Mouse (Mus musculus) hematopoietic stem cell, adult 5-6 weeks (primary cell): ENCODE data around the gene Tmem240. TPM values are rescaled to one million over a fixed set of nuclear protein-coding genes. Genes with fewer than 3 reads are reported as not detected.
"Not testable (repeated sequence)": the region's sequence is repeated elsewhere in the genome, so short reads cannot be mapped to it uniquely, and the experiment has no call there.

Experiments used
- ATAC-seq, 2 experiments: fragments of 125-278 bp in 1 of 2; replicated peaks in 1 of 2; 2 replicates each; pipeline ENCODE4 v1.8.0; 2016 to 2017; ENCODE audit warnings: inconsistent platforms in 2 of 2, mild to moderate bottlenecking in 2 of 2, moderate number of reproducible peaks in 2 of 2, low read depth in 1 of 2, moderate TSS enrichment in 1 of 2; ENCODE audit not compliant: low FRiP score in 2 of 2, poor library complexity in 2 of 2, severe bottlenecking in 2 of 2, insufficient read depth in 1 of 2, low TSS enrichment in 1 of 2
- total RNA-seq: library from RNA; stranded (forward); fragments of 172-1452, 232-1000 nt; gene quantifications from 2 replicates; pipeline ENCODE4 v1.2.3, GENCODE M21; 2017

Gene Tmem240
- total RNA-seq, 1 experiment from 2014 or later: 1.5 TPM

DNA sequence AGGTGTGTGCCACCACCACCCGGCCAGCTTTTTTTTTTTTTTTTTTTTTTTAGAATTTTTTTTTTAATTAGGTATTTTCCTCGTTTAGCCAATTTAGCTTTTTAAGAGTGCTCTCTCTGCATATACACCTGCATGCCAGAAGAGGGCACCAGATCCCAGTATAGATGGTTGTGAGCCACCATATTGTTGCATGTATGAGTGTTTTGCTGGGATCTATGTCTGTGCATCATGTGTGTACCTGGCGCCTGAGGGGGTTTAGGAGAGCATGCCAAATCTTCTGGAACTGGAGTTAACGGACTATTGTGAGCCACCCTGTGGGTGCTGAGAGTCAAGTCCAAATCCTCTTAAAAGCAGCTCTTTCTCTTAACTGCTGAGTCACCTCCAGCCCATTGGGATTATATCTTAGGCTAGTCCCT lies 12.9 kb upstream of the Tmem240 start:
- ATAC-seq: peak; percentile 17 to 53; a peak in 1 of 4 replicates

DNA sequence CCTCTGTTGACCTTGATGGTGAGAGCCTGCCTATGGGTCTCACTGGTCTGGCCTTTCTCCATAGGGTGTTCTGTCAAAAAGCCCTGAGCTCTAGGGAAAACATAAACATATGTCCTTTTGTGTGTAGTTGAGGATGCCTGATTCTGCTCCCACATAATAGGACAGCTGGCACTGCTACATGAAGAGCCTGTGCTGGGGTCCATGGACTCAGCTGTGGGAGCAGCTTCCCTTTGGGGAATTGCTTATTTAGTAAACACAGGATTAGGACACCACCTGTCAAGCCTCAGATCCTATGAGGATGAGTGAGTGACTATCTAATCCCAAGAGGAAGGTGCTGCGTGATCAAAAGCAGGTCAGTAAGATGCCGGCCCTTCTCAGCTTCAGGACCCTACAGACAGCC lies 6.6 kb upstream of the Tmem240 start:
- ATAC-seq: no peak

GRCm38 (mm10) chr4:155733267-155733666 lies 1.3 kb upstream of the Tmem240 start:
- no peak for ATAC-seq

DNA sequence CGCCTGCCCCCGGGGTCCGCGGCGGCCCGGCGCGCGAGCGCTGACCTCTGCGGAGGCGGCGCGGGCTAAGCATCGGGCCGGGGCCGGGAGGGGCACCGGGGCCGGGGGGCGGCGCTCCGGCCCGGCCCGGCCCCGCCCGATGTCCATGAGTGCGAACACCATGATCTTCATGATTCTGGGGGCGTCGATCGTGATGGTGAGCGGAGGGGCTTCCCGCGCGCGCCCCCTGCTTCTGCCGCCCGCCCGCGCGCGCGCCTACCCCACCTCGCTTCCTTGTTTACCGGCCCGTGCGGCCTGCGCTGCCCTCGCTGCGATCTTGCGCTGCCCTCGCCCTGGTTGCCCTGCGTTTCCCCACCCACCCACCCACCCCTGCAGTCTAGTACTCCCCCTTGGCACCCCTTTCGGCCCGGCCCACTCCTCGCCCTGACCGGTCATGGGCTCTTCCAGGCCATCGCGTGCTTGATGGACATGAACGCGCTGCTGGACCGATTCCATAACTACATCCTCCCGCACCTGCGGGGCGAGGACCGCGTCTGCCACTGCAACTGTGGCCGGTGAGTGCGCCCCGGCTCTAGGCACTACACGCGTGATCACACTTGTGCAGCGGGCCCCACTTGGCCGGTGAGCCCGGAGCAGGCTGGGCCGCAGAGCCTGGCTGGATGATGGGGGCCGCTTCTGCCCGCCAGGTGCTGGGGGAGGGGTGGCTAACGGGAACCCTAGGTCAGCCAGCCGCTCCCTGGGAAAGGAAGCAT lies 527 bp downstream of the Tmem240 start:
- no peak; a peak in 1 of 4 replicates for ATAC-seq

- no peak for ATAC-seq
These were observed 1.2 kb downstream of the Tmem240 start for GRCm38 (mm10) chr4:155735788-155736187.

- ATAC-seq: no peak
These were observed 1.8 kb downstream of the Tmem240 start for GRCm38 (mm10) chr4:155736421-155736820.

GRCm38 (mm10) chr4:155738262-155738661 lies 3.7 kb downstream of the Tmem240 start:
- no peak for ATAC-seq

DNA sequence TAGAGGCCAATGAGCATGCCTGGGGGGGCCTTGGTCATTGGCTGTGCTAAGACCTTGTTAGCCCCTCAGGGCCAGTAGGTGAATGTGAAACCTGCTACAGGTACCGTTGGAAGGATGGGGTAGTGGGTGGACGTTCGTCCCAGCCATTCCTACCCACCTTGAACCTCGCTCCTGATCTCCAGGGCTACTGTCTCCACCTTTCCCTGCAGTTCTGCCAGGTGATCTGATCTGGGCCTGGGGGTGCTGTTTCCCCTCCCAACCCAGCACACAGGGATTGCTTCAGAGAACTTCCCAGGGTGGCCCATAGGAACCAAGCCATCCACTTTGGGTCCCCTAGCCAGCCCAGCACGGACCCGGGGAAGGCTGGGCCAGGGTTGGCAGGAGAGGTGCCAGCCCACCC lies 4.6 kb downstream of the Tmem240 start:
- ATAC-seq: no peak

- no peak for ATAC-seq
These were observed 5.4 kb downstream of the Tmem240 start for GRCm38 (mm10) chr4:155739741-155740636.

GRCm38 (mm10) chr4:155740681-155741080 lies 6.1 kb downstream of the Tmem240 start:
- ATAC-seq: not testable (repeated sequence)

DNA sequence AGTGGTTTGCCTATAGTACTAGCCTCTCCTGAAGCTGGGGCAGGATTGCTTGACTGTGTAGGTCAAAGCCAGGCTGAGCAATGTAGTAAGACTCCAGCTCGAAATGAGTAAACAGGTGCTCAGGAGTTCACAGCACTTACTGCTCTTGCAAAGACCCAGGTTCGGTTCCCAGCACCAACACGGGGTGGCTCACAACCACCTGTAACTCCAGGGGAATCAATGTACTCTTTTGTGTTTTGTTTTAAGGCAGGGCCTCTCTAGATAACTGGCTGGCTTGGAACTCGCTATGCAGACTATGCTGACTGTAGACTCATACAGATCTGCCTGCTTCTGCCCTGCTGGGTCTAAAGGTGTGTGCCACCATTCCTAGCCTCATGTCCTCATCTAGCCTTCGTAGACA lies 8.1 kb downstream of the Tmem240 start:
- ATAC-seq: no peak

DNA sequence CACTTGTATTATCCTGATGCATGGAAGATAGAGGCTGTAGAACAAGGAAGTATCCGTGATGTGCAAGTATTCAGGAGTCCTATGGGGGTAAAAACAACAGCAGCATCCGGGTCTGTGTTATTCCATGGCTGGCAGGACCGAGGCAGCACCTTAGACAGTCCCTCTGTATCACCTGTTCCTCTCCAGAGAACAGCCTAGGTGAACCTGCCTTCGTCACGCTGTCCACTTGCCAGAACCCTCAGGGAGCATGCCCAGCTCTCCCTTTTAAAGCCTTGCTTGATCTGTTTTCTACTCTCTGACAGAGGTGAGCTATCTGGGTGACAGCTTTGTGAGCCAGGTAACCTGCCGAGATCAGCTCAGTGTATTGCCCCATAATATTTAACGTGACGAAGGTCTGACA lies 9.9 kb downstream of the Tmem240 start:
- ATAC-seq: no peak

DNA sequence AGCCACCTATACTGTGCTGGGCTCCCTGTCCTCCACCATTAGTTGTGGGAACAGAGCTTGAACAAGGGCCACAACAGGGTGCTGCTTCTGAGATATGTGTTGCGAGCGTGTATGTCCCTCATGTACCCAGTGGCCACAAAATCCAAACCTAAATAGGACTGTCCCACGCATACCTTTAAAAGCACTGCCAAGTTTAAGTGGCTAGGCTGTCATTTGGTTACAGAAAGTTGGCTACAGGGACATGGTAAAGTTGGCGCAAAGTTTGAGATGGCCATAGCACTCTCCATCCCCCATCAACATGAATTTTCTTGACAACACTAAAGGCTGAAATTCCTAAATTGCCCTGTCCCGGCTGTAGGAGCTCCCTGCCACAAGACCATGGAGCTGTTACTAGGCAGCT lies 10.5 kb downstream of the Tmem240 start:
- ATAC-seq: no peak

DNA sequence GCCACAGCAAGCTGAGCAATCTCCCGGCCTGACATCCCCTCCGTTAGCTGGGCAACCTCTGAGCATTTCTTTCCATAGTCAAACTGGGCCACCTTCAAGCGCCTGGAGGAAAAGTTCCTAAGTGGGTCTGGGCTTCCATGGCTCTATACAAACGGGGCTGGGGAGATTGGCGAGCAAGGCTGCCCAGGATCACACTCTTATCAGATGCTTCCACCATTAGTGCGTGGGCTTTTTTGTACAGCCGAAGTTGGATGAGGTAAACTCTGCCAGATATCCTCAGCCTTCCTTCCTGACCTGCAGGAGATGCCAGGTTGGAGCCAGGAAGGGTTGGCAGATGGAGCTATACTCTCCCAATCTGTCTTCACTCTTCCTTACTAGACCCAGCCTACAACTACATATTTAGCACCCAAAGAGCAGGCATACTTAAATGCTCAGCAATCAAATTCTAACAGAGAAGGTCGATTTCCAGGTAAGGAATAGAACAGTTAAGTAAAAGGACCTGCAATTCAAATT lies 11.5 kb downstream of the Tmem240 start:
- ATAC-seq: no peak

GRCm38 (mm10) chr4:155746575-155747490 lies 12.2 kb downstream of the Tmem240 start:
- ATAC-seq: no peak

DNA sequence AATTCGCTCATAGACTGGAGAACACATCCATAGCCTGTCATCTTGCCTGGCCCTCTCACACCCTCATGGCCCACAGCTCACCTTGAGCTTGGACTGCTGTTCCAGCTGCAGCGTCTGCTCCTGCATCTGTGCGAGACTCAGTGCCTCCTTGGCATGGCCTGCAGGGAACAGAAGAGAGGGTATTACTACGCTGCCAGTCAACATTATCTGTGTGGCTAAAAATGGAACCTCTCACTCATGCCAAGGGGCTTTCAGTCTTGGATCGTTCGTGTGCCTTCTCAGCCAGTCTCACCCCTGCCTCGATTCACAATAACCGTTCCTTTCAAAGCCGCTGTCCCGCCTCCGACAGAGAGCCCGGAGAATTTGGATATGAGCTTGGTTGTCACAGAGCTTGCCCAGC lies 22.4 kb downstream of the Tmem240 start:
- no peak for ATAC-seq

DNA sequence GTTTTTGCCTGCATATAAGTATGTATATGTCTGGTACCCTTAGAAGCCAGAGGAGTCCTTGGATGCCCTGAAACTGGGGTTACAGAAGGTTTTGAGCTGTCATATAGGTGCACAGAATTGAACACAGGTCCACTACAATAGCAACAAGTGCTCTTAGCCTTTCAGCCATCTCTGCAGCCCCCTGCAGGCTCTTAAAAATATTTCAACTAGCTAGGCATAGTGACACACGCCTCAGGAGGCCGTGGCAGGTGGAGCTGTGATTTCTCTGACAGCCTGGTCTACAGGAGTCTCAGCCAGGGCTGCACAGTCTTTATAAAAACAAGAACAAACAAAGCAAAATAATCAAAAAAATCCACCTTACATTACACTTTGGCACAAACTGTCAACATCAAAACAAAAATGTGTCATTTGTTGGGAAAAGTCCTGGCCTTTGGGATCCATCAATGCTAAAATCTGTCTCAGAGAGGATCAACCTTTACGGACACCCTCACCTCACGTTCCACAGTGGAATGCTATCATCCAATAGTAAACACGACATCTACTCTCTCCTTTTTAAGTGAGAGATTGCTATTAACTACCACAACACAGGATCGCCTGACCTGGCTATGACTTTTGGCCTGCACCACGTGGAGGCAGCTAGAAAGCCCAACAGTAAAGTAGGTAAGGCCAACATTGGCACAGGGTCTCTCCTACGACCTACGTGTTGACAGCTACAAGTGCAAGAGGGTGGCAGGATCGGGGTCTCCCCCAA lies 25.4 kb downstream of the Tmem240 start:
- peak; percentile 37 to 50; a peak in 1 of 4 replicates for ATAC-seq
